Mouse (Mus musculus): Measurements from ENCODE around the gene Treml1.

DNA sequence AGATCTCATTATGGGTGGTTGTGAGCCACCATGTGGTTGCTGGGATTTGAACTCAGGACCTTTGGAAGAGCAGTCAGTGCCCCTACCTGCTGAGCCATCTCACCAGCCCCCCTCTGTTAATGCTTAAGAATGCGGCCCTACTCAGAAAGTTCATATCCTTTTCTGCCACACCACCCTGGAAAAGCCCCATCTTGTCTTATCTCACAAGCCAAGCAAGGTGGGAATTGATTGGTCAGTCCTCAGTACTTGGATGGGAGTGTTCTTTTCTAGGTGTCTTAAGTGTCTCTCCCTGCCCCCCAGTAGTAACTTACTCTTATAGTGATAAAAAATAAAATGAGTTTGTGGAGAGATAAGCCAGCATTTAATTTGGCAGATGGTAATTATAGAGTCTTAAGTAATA, 45.0 kb downstream of the Treml1 start:
- no peak for TF ChIP-seq CTCF (IDR thresholded peaks at IDR 0.05; ENCODE audit: low read depth)
- TF ChIP-seq EP300 (optimal IDR thresholded peaks at IDR 0.05) = no peak

Measured in stomach, postnatal 0 days (tissue).